Mouse (Mus musculus) CH12.LX (cell line): ENCODE results near the gene Gmds. TPM values are rescaled to one million over a fixed set of nuclear protein-coding genes. Genes with fewer than 3 reads are reported as not detected.

ENCODE experiments used
- DNase-seq: peaks from one replicate; pipeline ENCODE4 v3.0.0-alpha.2; 2013; ENCODE audit errors: extremely low read depth
- H3K27ac ChIP-seq: 2 replicates; pipeline ENCODE4 v1.5.1; 2012; ENCODE audit warnings: low read depth, mild to moderate bottlenecking, control low read depth, moderate library complexity; ENCODE audit not compliant: insufficient read depth
- H3K27me3 ChIP-seq: replicated peaks from 2 replicates; pipeline ENCODE3; 2012; ENCODE audit warnings: inconsistent platforms
- H3K36me3 ChIP-seq, 2 experiments: replicated peaks in 1 of 2; 2 replicates each; pipeline versions ENCODE3 to v1.6.1; 2012; ENCODE audit warnings: inconsistent platforms in 1 of 2, low read length in 1 of 2, mild to moderate bottlenecking in 1 of 2, mixed read lengths in 1 of 2, moderate library complexity in 1 of 2; ENCODE audit not compliant: control insufficient read depth in 1 of 2, insufficient read depth in 1 of 2
- H3K4me1 ChIP-seq, 2 experiments: 2 replicates each; pipeline ENCODE4 v1.6.1; 2012; ENCODE audit warnings: inconsistent platforms in 1 of 2, moderate library complexity in 1 of 2; ENCODE audit not compliant: insufficient read depth in 2 of 2, control insufficient read depth in 1 of 2
- H3K4me2 ChIP-seq: 2 replicates; pipeline ENCODE4 v1.6.1; 2012; ENCODE audit warnings: low read depth, mild to moderate bottlenecking, control low read depth; ENCODE audit not compliant: poor library complexity, insufficient read depth, severe bottlenecking
- H3K4me3 ChIP-seq, 3 experiments: fragments of 150-350 bp in 1 of 3; sonication (generic) in 1 of 3; replicated peaks in 1 of 3; 2 replicates each; pipeline versions ENCODE3 to v1.5.1; 2011 to 2012; ENCODE audit warnings: low read depth in 2 of 3, low read length in 2 of 3, mild to moderate bottlenecking in 2 of 3, moderate library complexity in 2 of 3, control low read depth in 1 of 3, improper control_type of control experiment in 1 of 3, inconsistent platforms in 1 of 3, mixed read lengths in 1 of 3; ENCODE audit not compliant: poor library complexity in 1 of 3
- H3K79me2 ChIP-seq: replicated peaks from 2 replicates; pipeline ENCODE4 v1.6.1; 2012; ENCODE audit warnings: mild to moderate bottlenecking, moderate library complexity; ENCODE audit not compliant: control insufficient read depth, poor library complexity, insufficient read depth, severe bottlenecking; ENCODE audit errors: extremely low read depth
- H3K9ac ChIP-seq: 2 replicates; pipeline ENCODE4 v1.6.1; 2012; ENCODE audit warnings: low read depth, mild to moderate bottlenecking, control low read depth, moderate library complexity; ENCODE audit not compliant: insufficient read depth
- H3K9me3 ChIP-seq: replicated peaks from 2 replicates; pipeline ENCODE3; 2012; ENCODE audit warnings: low read length, inconsistent platforms, mixed read lengths
- BHLHE40 ChIP-seq: IDR thresholded peaks from 2 replicates; pipeline ENCODE4 v1.6.1; 2011; ENCODE audit warnings: mild to moderate bottlenecking, low read depth, low read length, improper control_type of control experiment
- CHD2 ChIP-seq: IDR thresholded peaks from 2 replicates; pipeline ENCODE4 v1.6.1; 2011; ENCODE audit warnings: low read length, improper control_type of control experiment
- CTCF ChIP-seq, 2 experiments: IDR thresholded peaks in 1 of 2; conservative IDR thresholded peaks in 1 of 2; 2 replicates each; pipeline ENCODE4 v1.5.1; 2011 to 2012; ENCODE audit warnings: low read depth in 2 of 2, low read length in 2 of 2, improper control_type of control experiment in 1 of 2, inconsistent platforms in 1 of 2, mild to moderate bottlenecking in 1 of 2, moderate library complexity in 1 of 2
- ELF1 ChIP-seq: IDR thresholded peaks from 2 replicates; pipeline ENCODE4 v1.6.1; 2014; ENCODE audit warnings: low read depth, mild to moderate bottlenecking, inconsistent platforms, low read length, improper control_type of control experiment
- ETS1 ChIP-seq: conservative IDR thresholded peaks from 2 replicates; pipeline ENCODE4 v1.6.1; 2012; ENCODE audit warnings: low read depth, mild to moderate bottlenecking, inconsistent platforms, low read length, improper control_type of control experiment, moderate library complexity
- GABPA ChIP-seq: IDR thresholded peaks from 2 replicates; pipeline ENCODE4 v1.6.1; 2012; ENCODE audit warnings: low read depth, low read length, improper control_type of control experiment, inconsistent platforms; ENCODE audit not compliant: insufficient replicate concordance
- IRF4 ChIP-seq: IDR thresholded peaks from 2 replicates; pipeline ENCODE4 v1.6.1; 2014; ENCODE audit warnings: low read depth, mild to moderate bottlenecking, inconsistent platforms, low read length, improper control_type of control experiment
- JUND ChIP-seq: conservative IDR thresholded peaks from 2 replicates; pipeline ENCODE4 v1.6.1; 2011; ENCODE audit warnings: low read depth, low read length, improper control_type of control experiment
- KAT2A ChIP-seq: IDR thresholded peaks from 2 replicates; pipeline ENCODE4 v1.6.1; 2012; ENCODE audit warnings: low read length, improper control_type of control experiment, inconsistent platforms; ENCODE audit not compliant: insufficient replicate concordance
- MAFK ChIP-seq: IDR thresholded peaks from 2 replicates; pipeline ENCODE4 v1.6.1; 2011; ENCODE audit warnings: low read length, improper control_type of control experiment; ENCODE audit not compliant: insufficient replicate concordance
- MAZ ChIP-seq: IDR thresholded peaks from 2 replicates; pipeline ENCODE4 v1.6.1; 2012; ENCODE audit warnings: low read depth, mild to moderate bottlenecking, inconsistent platforms, low read length, improper control_type of control experiment, moderate library complexity
- NELFE ChIP-seq: IDR thresholded peaks from 2 replicates; pipeline ENCODE4 v1.6.1; 2011; ENCODE audit warnings: low read depth, low read length, improper control_type of control experiment
- NRF1 ChIP-seq: IDR thresholded peaks from 2 replicates; pipeline ENCODE4 v1.6.1; 2014; ENCODE audit warnings: low read depth, mild to moderate bottlenecking, inconsistent platforms, low read length, improper control_type of control experiment, moderate library complexity
- PAX5 ChIP-seq: IDR thresholded peaks from 2 replicates; pipeline ENCODE4 v1.6.1; 2012; ENCODE audit warnings: low read length, inconsistent platforms, mixed read lengths
- POLR2AphosphoS2 ChIP-seq: IDR thresholded peaks from 2 replicates; pipeline ENCODE4 v1.6.1; 2011; ENCODE audit warnings: low read depth, low read length, improper control_type of control experiment
- RAD21 ChIP-seq: IDR thresholded peaks from 2 replicates; pipeline ENCODE4 v1.6.1; 2011; ENCODE audit warnings: low read depth, mild to moderate bottlenecking, low read length, improper control_type of control experiment, moderate library complexity
- SIN3A ChIP-seq: IDR thresholded peaks from 2 replicates; pipeline ENCODE4 v1.6.1; 2012; ENCODE audit warnings: low read length, improper control_type of control experiment, inconsistent platforms
- SMC3 ChIP-seq: IDR thresholded peaks from 2 replicates; pipeline ENCODE4 v1.6.1; 2011; ENCODE audit warnings: low read depth, low read length, improper control_type of control experiment
- TBP ChIP-seq: conservative IDR thresholded peaks from 2 replicates; pipeline ENCODE4 v1.6.1; 2011; ENCODE audit warnings: low read depth, low read length, improper control_type of control experiment
- ZC3H11A ChIP-seq: IDR thresholded peaks from 2 replicates; pipeline ENCODE4 v1.6.1; 2012; ENCODE audit warnings: low read depth, mild to moderate bottlenecking, inconsistent platforms, low read length, improper control_type of control experiment
- ZKSCAN1 ChIP-seq: IDR thresholded peaks from 2 replicates; pipeline ENCODE4 v1.6.1; 2012; ENCODE audit warnings: low read depth, inconsistent platforms, low read length, improper control_type of control experiment, borderline replicate concordance
- dilution Hi-C: fragments of 300-500 bp; cut with MboI; formaldehyde crosslinking; loops from 2 replicates; pipeline ENCODE4 v1.14.3; 2020; ENCODE audit warnings: low sequenced_read_pairs; ENCODE audit not compliant: extremely low pct_unique_long_range_greater_than_20kb, extremely low pct_ligation_motif_present
- in situ Hi-C: fragments of 300-500 bp; cut with MboI; formaldehyde crosslinking; loops from 3 replicates; pipeline ENCODE4 v1.14.3; 2019; ENCODE audit warnings: low sequenced_read_pairs, low pct_ligation_motif_present, low pct_unique_long_range_greater_than_20kb, mixed read lengths
- polyA plus RNA-seq: library from polyadenylated mRNA; unstranded; fragments of >175 nt; gene quantifications from 2 replicates; pipeline ENCODE4 v1.2.1, GENCODE M21; 2012; ENCODE audit warnings: low read depth; ENCODE audit not compliant: insufficient read length
- total RNA-seq, 2 experiments: library from RNA; depleted of rRNA; stranded (reverse); fragments of 300-350 nt in 1 of 2; fragments of >200 nt in 1 of 2; gene quantifications; 2 replicates each; pipeline ENCODE4 v1.2.3; 2012 to 2014

The Gmds gene
- total and polyA plus RNA-seq, 3 experiments: 11.0 to 19.3 (median 15.1) TPM

DNA sequence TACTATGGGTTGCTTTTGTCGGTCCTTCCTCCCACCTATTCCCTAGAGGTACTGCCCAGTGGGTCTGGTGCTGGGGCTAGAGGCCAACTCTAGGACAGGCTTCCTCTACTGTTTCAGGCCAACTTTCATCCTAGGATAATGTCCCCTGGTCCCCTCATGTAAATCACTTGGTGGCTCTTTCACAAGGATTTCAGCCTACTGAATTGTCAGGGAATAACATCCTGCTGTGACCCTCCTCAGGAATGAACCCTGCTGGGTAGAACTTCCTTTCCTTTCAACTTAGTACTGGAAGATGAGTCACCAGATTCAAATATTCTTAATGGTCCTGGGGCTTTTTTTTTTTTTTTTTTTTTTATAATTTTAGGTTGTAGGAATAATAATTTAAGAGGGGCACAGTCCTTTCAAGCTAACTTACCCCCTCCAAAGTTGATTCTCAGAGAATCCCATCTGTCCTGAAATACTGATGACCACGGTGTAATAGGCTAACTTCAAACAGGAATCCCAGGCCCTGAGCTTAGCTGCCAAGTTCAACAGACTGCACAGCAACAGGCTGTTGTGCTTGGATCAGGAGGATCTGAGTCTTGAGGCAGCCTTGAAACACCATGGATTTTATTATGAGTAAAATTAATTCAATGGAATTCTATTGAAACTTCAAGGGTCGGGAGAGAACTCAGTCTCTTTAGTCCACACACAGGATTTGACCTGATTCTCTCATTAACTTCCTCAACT, 363.6 kb downstream of the Gmds start:
- H3K27ac ChIP-seq: no peak overlapping the region
- no peak overlapping the region for H3K4me2 ChIP-seq
- H3K9ac ChIP-seq: no peak overlapping the region
- no peaks in the 10 kb centered on the region for H3K36me3 ChIP-seq
- dilution Hi-C loops: no loop called here
- H3K79me2 ChIP-seq: no peaks in the 10 kb centered on the region
- H3K4me1 ChIP-seq: no peaks in the 10 kb centered on the region
- H3K4me3 ChIP-seq: no peak overlapping the region
- no peak for TF ChIP-seq MAFK
- no peak for TF ChIP-seq POLR2AphosphoS2
- TF ChIP-seq ZC3H11A: no peak
- TF ChIP-seq CHD2: no peak
- no peak for TF ChIP-seq JUND
- no peak for TF ChIP-seq CTCF (conservative IDR thresholded peaks at IDR 0.05 in 1 of 2, IDR thresholded peaks at IDR 0.05 in 1 of 2; ENCODE audit: low read depth in 2 of 2, low read length in 2 of 2)
- TF ChIP-seq BHLHE40: no peak
- no peak for TF ChIP-seq NELFE
- no peak for TF ChIP-seq TBP
- no peak for TF ChIP-seq SIN3A
- no peak for TF ChIP-seq ELF1
- no peak for TF ChIP-seq MAZ
- TF ChIP-seq SMC3: no peak
- no peak for TF ChIP-seq PAX5
- no peak for TF ChIP-seq ETS1
- no peak for TF ChIP-seq NRF1
- TF ChIP-seq IRF4: no peak
- no peak for TF ChIP-seq GABPA
- TF ChIP-seq ZKSCAN1: no peak
- TF ChIP-seq KAT2A: no peak
- no peak for DNase-seq
- in situ Hi-C loops: no loop called here
- no peaks in the 10 kb centered on the region for H3K9me3 ChIP-seq
- no peaks in the 10 kb centered on the region for H3K27me3 ChIP-seq

- H3K36me3 ChIP-seq: no peaks in the 10 kb centered on the region
- no peak overlapping the region for H3K4me2 ChIP-seq
- dilution Hi-C loops: no loop called here
- DNase-seq: no peak
- H3K4me1 ChIP-seq: peaks cover 0 to 8% of the 10 kb centered on the region in 2 experiments; a peak in 2 of 4 replicates
- no peaks in the 10 kb centered on the region for H3K79me2 ChIP-seq
- TF ChIP-seq GABPA (no peak), RAD21 (no peak)
- no peak overlapping the region for H3K9ac ChIP-seq
- no peaks in the 10 kb centered on the region for H3K27me3 ChIP-seq
- no peak overlapping the region for H3K4me3 ChIP-seq
- no peak overlapping the region for H3K27ac ChIP-seq
- in situ Hi-C loops: no loop called here
- no peaks in the 10 kb centered on the region for H3K9me3 ChIP-seq
These were observed 367.5 kb downstream of the Gmds start for GRCm38 (mm10) chr13:31971040-31971501.
